Mouse (Mus musculus) stomach, embryonic 16.5 days (tissue): ENCODE data around the gene Olfr747. TPM values are rescaled to one million over a fixed set of nuclear protein-coding genes. Genes with fewer than 3 reads are reported as not detected.
"Not testable (repeated sequence)": the region's sequence is repeated elsewhere in the genome, so short reads cannot be mapped to it uniquely, and the experiment has no call there.

Source experiments
- ATAC-seq: fragments of 200-750 bp; cut with Nextera tagmentation; 2 replicates; pipeline ENCODE4 v1.8.0; 2017; ENCODE audit warnings: moderate number of reproducible peaks, moderate TSS enrichment; ENCODE audit not compliant: insufficient read depth, low FRiP score
- H3K27ac ChIP-seq: fragments of 300-500 bp; sonication (generic); 2 replicates; pipeline ENCODE4 v1.5.1; 2014; ENCODE audit warnings: low read length
- H3K27me3 ChIP-seq: fragments of 300-500 bp; sonication (generic); 2 replicates; pipeline ENCODE4 v1.6.1; 2014; ENCODE audit warnings: low read length, control low read depth, mixed read lengths; ENCODE audit not compliant: control insufficient read depth, insufficient read depth
- H3K36me3 ChIP-seq: fragments of 300-500 bp; sonication (generic); 2 replicates; pipeline ENCODE4 v1.6.1; 2014; ENCODE audit warnings: low read length; ENCODE audit not compliant: control insufficient read depth, insufficient read depth
- H3K4me1 ChIP-seq: fragments of 300-500 bp; sonication (generic); 2 replicates; pipeline ENCODE4 v1.6.1; 2014; ENCODE audit warnings: low read length, control low read depth, mixed read lengths; ENCODE audit not compliant: control insufficient read depth, insufficient read depth
- H3K4me2 ChIP-seq: fragments of 300-500 bp; sonication (generic); 2 replicates; pipeline ENCODE4 v1.6.1; 2014; ENCODE audit warnings: low read depth, low read length, mixed read lengths
- H3K4me3 ChIP-seq: fragments of 300-500 bp; sonication (generic); replicated peaks from 2 replicates; pipeline ENCODE4 v1.5.1; 2014; ENCODE audit warnings: mild to moderate bottlenecking, low read length
- H3K9ac ChIP-seq: fragments of 300-500 bp; sonication (generic); 2 replicates; pipeline ENCODE4 v1.6.1; 2014; ENCODE audit warnings: low read length
- H3K9me3 ChIP-seq: fragments of 300-500 bp; sonication (generic); replicated peaks from 2 replicates; pipeline ENCODE4 v1.6.1; 2016; ENCODE audit warnings: low read length, control low read depth; ENCODE audit not compliant: control insufficient read depth
- WGBS: fragments of 180-500 bp; shearing (Covaris S2); extraction: QIAGEN DNeasy Blood & Tissue Kit; methylation state at CpG from one replicate; pipeline ENCODE4 v1.1.7; 2014; 5-methylcytosine and 5-hydroxymethylcytosine counted together
- polyA plus RNA-seq: library from polyadenylated mRNA; unstranded; fragments of >200 nt; fragmentation: Nextera tagmentation; extraction: Ambion mirVana; gene quantifications from 2 replicates; pipeline ENCODE4 v1.2.1, GENCODE M21; 2015

Gene Olfr747
- not detected in 2 replicates for polyA plus RNA-seq

GRCm38 (mm10) chr14:50693106-50693505, at the start of gene Olfr747:
Gene Olfr747, minus strand, starts transcription at chr14:50693206.
- H3K4me2 ChIP-seq, result no peak within 1 kb of the TSS
- no peak within 1 kb of the TSS for H3K9ac ChIP-seq
- no peak within 1 kb of the TSS for H3K27ac ChIP-seq
- H3K4me1 ChIP-seq, result no peaks in the 10 kb centered on the region
- WGBS, result 91% methylated on average over 3 of the region's 3 CpGs
- no peaks in the 10 kb centered on the region for H3K9me3 ChIP-seq
- no peaks in the 10 kb centered on the region for H3K36me3 ChIP-seq
- ATAC-seq, result no peak
- H3K4me3 ChIP-seq, result no peak within 1 kb of the TSS
- no peaks in the 10 kb centered on the region for H3K27me3 ChIP-seq

DNA sequence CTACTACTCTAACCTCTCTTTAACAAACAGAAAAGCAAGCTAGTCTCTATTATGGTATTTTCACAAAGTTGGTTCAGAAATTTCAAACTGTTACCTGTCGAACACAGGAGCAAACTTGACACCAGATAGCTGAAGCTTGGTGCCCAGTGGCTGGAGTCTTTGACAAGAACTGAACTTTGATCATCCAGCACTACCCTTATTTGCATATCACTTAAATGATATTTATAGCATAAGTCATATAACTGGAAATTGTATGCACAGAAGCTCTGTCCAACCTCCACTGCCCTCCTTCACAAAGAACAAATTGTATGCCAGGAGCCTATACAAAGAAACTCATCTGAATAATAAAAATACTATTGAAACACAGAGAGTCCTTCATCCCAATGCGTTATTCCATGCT, 48.6 kb upstream of the Olfr747 start:
- Histone ChIP-seq H3K27me3 (no peaks in the 10 kb centered on the region), H3K9me3 (no peaks in the 10 kb centered on the region), H3K4me2 (no peak overlapping the region), H3K4me3 (no peak overlapping the region), H3K9ac (no peak overlapping the region), H3K36me3 (no peaks in the 10 kb centered on the region), H3K27ac (no peak overlapping the region), H3K4me1 (no peaks in the 10 kb centered on the region)
- no peak for ATAC-seq
- WGBS, result 69% methylated on average over 2 of the region's 2 CpGs

DNA sequence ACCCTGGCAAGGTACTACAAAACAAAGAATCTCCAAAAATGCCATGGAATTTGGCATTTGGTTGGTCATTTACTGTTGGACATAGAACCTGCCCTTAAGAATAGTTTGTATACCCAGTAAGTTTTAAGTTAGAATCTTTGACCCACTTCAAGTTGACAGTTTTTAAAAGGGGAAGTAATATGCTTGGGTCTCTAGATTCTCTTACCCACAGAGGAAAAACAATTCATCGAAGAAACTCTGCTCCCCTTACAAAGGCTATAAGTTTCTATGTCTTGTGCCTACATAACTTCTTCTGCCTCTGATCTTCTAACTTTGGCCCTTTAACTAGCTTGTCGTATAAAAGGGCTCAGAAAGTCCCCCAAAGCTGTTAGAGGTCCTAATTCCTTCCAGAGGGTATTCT, 47.3 kb upstream of the Olfr747 start:
- no peak for ATAC-seq
- WGBS, result 73% methylated on average over 2 of the region's 2 CpGs
- H3K36me3 ChIP-seq, result no peaks in the 10 kb centered on the region

DNA sequence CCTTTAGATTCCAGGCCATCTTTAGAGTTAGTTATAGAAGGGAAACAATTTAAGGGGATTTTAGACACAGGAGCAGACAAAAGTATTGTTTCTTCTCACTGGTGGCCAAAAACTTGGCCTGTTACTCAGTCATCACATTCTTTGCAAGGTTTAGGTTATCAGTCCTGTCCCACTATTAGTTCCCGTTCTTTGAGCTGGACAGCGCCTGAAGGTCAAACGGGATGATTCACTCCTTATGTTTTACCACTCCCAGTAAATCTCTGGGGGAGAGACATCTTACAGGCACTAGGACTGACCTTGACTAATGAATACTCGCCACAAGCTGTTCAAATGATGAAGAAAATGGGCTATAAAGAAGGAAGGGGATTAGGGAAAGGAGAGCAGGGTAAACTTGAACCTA, 29.4 kb upstream of the Olfr747 start:
- H3K27me3 ChIP-seq, ATAC-seq, H3K9ac ChIP-seq, H3K4me2 ChIP-seq, H3K36me3 ChIP-seq, H3K27ac ChIP-seq, H3K4me3 ChIP-seq, H3K9me3 ChIP-seq, H3K4me1 ChIP-seq: not testable (repeated sequence)
- 88% methylated on average over 3 of the region's 4 CpGs for WGBS

More for the DNA sequence above, 47.3 kb upstream of the Olfr747 start:
- no peaks in the 10 kb centered on the region for H3K9me3 ChIP-seq
- no peak overlapping the region for H3K9ac ChIP-seq
- no peak overlapping the region for H3K27ac ChIP-seq
- H3K4me2 ChIP-seq, result no peak overlapping the region
- H3K4me3 ChIP-seq, result no peak overlapping the region
- H3K27me3 ChIP-seq, result no peaks in the 10 kb centered on the region
- H3K4me1 ChIP-seq, result no peaks in the 10 kb centered on the region

GRCm38 (mm10) chr14:50719875-50720274, 26.9 kb upstream of the Olfr747 start:
- not testable (repeated sequence) for H3K4me1 ChIP-seq, H3K9ac ChIP-seq, ATAC-seq, H3K4me3 ChIP-seq, H3K27ac ChIP-seq, H3K4me2 ChIP-seq, H3K9me3 ChIP-seq, H3K27me3 ChIP-seq, H3K36me3 ChIP-seq
- 89% methylated on average over 15 of the region's 15 CpGs for WGBS

GRCm38 (mm10) chr14:50707073-50707472, 14.1 kb upstream of the Olfr747 start, which contains the start of gene Olfr748:
Gene Olfr748, plus strand, starts transcription at chr14:50707373.
- Histone ChIP-seq H3K4me1 (no peaks in the 10 kb centered on the region), H3K9me3 (no peaks in the 10 kb centered on the region), H3K9ac (no peak within 1 kb of the TSS), H3K27me3 (no peaks in the 10 kb centered on the region), H3K27ac (no peak within 1 kb of the TSS), H3K4me2 (no peak within 1 kb of the TSS), H3K36me3 (no peaks in the 10 kb centered on the region), H3K4me3 (no peak within 1 kb of the TSS)
- WGBS, result 58% methylated on average over 1 of the region's 1 CpGs
- no peak for ATAC-seq

DNA sequence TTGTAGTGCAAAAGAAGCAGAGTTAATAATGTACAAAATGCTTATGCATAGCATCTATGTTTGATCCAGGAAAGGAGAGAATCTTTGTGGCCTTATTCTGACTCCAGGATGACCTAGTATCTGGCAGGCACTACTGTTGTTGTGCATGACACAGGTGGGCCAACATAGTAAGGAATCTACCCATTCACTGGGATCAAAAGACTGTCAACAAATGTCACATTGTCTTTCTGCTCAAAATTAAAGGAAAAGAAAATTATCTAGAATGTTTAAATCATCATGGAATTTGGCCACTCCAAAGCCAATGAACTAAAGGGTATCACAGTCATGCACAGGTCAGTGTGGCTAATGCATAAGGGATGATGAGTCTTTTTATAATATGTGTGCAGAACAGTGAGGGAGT, 46.2 kb downstream of the Olfr747 start, which contains the start of gene Olfr746:
TSS of gene Olfr746 (plus strand) at position 301 of the 400 bp plus-strand sequence.
- no peak for ATAC-seq
- no peaks in the 10 kb centered on the region for H3K36me3 ChIP-seq
- H3K27ac ChIP-seq, result no peak within 1 kb of the TSS
- no peak within 1 kb of the TSS for H3K4me3 ChIP-seq
- no peaks in the 10 kb centered on the region for H3K4me1 ChIP-seq
- no peak within 1 kb of the TSS for H3K9ac ChIP-seq
- H3K9me3 ChIP-seq, result no peaks in the 10 kb centered on the region
- H3K4me2 ChIP-seq, result no peak within 1 kb of the TSS
- H3K27me3 ChIP-seq, result no peaks in the 10 kb centered on the region

GRCm38 (mm10) chr14:50639088-50639487, 53.9 kb downstream of the Olfr747 start, which contains the start of gene Olfr745:
Gene Olfr745, plus strand, starts transcription at chr14:50639388.
- WGBS, result 89% methylated on average over 2 of the region's 2 CpGs
- no peak for ATAC-seq
- no peaks in the 10 kb centered on the region for H3K36me3 ChIP-seq

More at GRCm38 (mm10) chr14:50639088-50639487, 53.9 kb downstream of the Olfr747 start, which contains the start of gene Olfr745:
- Histone ChIP-seq H3K4me3 (no peak within 1 kb of the TSS), H3K4me2 (no peak within 1 kb of the TSS), H3K27me3 (no peaks in the 10 kb centered on the region), H3K4me1 (no peaks in the 10 kb centered on the region), H3K27ac (no peak within 1 kb of the TSS), H3K9ac (no peak within 1 kb of the TSS), H3K9me3 (no peaks in the 10 kb centered on the region)
